Mouse (Mus musculus) ovary, postnatal 36 days (tissue): ENCODE data around the gene Chst15.

Experiments used
- DNase-seq: peaks from one replicate; pipeline ENCODE4 v3.0.0; 2022; ENCODE audit warnings: low spot score, mixed read lengths

Chst15 gene

DNA sequence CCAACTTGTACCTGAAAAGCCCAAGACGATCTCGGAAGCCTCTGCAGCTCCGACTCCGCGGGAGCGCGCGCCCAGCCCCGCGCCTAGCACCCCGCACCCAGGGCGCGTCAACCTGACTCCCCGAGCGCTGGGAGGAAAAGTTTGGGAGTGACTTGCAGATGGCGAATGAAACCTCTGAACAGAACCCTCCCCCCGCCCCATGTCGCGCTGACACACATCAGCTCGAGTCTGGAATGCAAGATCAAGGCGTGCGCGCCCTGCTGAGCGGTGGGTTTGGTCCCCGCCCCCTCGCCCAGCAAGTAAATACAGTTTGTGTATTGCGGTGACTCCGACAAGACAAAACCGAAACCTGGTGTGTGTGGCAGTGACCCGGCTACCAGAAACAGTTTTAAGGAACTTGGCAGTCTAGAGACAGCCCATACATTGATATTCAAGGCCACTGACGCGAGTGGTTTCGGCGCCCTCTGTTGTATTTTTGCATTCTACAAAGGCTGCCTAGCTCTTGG is at the start of gene Chst15:
Gene Chst15 (minus strand): TSS at position 193 of the 506 bp plus-strand sequence.
- peak; percentile 48 for DNase-seq

DNA sequence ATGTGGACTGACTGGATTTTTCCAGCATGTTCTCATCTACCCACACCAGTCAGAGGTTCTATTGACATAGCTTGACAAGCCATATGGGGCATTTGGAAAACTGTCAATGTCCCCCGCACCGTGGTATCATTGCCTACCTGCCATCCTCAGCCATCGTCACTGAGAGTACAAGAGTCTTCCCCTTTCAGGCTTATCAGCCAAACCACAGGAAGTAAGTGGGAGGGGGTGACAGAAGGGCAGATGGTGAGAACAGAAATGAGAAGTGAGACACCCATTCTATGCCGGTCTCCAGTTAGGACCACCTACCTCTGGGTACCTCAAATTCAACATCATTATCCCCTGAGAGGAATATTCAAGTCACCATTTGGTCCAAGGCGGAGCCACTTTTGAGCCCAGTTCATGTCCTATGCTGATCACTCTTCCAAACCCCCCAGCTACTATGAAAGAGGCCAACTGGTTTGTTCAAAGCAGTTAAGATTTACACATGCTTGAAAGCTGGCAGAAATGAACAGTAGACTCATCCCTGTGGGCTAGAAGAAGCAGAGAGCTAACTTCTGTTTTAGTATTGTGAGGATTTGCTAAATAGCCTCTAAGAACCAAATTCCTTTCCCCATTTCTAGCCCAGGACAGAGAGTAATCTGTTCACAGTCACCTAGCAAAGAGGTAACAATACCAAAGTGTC is 48.8 kb upstream of the Chst15 start:
- no peak for DNase-seq

DNA sequence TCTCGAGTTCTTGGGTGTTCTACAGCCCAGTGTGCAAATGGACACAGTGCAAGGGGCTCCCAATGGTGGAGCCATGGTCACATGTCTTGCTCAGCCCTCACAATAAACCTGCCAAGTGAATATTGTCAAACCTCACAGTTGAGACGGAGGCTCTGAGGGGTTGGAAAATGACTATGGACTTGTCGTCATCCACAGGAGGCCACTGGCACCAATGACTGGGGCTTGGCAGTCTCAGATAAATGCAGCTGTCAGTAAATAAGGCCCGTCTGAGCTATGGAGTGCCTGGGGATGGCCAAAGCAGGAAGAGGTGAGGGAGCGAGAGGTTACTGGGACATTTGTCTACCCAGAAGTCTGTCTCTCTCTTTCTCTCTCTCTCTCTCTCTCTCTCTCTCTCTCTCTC is 48.1 kb upstream of the Chst15 start:
- DNase-seq, result no peak

DNA sequence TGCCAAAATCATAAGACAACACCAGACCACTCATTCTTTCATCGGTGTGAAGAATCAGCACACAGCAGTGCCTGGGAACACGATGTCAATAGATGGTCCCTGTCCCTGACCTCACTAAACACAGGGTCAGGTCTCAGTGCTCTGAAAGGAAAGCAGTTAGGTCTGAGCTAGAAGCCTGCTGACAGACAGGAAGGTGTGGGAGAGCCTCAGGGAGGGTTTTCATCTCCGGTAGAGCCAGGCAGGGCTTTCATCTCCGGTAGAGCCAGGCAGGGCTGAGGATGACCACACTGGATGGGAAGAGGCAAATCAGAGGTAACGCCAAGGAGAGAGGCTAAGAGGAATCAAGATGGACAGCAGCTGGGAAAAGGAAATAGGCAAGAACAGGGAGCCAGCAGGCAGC is 47.5 kb upstream of the Chst15 start:
- no peak for DNase-seq

DNA sequence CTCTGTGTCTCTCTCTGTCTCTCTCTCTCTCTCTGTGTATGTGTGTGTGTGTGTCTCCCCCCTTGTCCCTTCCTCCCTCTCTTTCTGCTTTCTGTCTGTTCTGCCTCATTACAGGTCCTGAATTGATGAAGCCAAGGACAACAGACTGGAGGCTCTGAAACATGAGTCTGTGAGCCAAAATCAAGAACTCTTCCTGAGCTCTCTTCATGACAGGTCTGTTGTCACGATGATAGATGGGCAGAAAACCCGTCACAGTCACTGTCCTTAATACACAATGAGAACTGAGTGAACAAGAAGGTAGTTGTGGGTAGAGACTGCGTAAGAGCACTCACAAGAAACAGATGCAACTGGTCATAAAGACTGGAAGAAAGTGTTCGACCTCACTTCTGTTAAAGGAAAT is 43.3 kb upstream of the Chst15 start:
- DNase-seq, result no peak

DNA sequence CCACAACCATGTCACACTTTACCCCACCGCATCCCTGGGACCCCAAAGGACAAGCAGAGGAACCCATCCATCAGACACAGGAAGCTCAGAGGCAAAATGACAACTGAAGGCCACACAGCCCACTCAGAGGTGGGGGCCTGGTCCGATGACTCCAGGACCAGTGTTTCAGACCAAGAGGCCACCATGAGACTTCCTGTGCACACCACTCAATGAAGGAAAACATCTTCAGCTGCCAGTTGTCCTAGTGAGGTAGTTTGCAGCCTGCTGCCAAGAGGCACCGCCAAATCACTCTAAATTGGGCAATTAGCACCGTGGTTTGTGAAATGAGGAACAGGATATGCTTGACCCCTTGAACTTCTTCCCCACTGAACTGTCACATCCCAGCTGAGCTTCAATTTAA is 41.7 kb upstream of the Chst15 start:
- peak; percentile 9 for DNase-seq

DNA sequence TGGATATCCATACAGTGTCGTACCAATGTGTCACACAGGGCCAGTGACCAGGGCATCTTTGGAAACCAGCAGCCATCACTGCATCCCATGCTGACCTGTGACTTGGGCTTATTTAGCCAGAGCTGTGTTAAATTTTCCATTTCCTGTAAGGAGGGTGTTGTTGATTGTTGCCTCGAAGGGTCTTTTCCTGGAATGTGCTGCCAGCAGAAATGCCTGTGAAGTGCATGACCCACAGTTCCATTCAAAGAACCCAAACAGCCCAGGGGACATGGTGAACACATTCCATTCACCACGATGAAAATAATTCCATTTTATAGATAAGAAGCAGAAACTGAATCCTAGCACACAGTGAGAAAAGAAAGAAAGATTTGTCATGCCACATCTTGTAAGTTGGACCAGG is 41.2 kb upstream of the Chst15 start:
- DNase-seq, result no peak

DNA sequence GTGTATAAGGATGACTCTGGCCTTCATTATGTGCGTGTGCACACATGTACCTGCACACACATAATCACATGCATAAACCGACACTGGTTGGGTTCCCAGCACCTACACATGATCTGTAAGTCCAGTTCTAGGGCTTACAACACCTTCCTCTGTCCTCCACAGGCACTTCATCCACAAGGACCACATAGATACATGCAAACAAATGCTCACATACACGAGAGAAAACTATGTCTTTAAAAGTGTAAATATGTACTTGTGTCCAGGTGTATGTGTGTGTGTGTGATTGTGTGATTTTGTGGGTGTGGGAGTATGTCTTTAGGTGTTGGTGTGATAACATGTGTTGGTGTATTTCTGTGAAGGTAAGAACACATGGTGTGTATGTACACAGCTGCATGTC is 40.8 kb upstream of the Chst15 start:
- no peak for DNase-seq

DNA sequence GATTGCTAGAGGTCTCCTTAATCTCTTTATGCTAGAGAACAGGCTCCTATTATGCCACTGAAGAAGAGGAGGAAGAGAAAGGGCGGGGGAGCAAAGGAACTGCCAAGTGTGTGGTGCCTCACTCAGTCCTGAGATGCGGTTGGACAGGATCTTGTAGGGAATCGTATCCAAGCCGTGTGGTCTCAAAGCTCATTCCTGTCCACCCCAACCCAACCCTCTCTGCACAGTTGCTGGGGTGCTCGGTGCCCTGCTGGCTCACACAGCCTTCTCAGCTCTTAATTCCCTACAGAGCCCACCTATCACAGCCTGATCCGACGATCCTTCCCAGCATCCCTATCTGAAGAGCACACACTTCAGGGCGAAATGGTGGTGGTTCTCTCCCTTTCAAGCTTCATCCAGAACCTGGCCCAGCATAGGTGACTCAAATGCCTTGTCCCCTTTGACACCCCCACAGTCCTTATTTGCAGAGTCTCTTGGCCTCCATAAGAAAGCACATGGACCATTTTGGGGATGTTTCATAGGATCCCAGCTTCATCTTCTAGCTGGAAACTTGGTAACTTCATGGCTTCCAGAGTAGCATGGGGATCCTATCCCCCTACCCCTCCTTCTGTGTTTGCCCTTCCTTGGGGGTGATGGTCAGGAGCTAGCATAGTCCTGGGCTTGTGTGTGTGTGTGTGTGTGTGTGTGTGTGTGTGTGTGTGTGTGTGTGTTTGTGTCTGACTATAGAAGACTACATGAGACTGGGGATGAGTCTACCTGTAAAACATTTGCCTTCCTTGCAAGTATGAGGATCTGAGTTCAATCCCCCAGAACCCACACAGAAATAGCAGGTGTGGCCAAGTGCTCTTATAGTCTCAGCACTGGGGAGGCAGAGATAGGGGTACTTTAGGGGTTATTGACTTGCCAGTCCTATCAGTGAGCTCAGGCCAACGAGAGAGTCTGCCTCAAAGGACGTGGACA is 40.1 kb upstream of the Chst15 start:
- no peak for DNase-seq

DNA sequence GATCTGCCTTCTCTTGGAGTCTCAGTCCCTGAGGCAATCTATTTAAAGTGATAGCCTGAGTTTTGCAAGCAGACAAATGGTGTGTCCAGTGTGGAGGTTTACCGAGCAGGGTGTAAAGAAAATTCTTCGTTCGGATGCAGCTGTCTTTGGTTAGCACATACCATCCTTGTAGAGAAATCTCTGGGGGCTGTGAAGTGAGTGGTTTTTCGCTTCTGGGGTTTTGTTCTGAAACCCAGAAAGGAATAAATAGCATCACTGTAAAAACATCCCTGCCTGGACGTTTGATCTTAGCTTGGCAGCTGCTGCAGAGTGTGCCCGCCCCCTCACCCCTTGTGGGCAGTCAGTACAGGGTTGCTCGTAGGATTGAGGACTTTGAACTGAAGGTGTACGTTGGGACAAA is 39.2 kb upstream of the Chst15 start:
- no peak for DNase-seq

DNA sequence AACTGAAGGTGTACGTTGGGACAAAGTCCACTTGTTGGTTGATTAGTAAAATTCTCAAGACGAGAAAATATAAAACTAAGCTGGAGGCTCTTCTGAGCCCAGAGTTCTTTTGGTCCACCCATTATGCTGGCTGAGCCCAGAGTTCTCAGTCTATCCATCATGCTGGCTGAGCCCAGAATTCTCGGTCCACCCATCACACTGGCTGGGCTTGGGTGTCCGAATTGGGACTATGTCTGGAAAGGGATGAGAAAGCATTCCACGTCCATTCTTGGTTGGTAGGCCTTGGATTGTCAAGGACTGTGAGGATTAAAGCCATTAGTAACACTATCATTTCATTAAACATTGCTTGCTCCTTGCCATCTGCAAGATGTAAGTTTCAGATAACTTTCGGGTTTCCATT is 38.7 kb upstream of the Chst15 start:
- DNase-seq, result no peak

DNA sequence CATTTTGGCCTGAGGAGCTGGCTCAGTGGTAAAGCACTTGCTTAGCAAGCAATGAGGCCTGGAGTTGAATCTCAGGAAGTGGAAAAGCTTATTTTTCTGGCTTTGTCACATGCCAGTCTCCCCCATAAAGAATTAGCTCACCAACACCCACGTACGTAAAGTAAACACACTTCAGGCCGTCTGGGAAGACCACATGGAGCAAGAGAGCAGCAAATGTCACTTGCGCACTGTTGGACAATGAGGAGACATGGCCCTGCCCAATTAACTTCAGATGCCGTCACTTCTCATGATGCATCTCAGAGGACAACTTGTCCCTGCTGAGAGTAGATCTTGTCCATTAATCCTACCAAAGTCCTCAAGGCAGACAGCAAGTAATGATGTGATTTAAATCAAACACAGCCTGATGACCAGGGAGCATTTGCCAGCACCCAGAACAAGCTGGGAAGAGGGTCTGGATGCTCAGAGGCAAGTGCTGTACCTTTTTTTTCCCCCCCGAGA is 32.1 kb upstream of the Chst15 start:
- DNase-seq, result no peak

DNA sequence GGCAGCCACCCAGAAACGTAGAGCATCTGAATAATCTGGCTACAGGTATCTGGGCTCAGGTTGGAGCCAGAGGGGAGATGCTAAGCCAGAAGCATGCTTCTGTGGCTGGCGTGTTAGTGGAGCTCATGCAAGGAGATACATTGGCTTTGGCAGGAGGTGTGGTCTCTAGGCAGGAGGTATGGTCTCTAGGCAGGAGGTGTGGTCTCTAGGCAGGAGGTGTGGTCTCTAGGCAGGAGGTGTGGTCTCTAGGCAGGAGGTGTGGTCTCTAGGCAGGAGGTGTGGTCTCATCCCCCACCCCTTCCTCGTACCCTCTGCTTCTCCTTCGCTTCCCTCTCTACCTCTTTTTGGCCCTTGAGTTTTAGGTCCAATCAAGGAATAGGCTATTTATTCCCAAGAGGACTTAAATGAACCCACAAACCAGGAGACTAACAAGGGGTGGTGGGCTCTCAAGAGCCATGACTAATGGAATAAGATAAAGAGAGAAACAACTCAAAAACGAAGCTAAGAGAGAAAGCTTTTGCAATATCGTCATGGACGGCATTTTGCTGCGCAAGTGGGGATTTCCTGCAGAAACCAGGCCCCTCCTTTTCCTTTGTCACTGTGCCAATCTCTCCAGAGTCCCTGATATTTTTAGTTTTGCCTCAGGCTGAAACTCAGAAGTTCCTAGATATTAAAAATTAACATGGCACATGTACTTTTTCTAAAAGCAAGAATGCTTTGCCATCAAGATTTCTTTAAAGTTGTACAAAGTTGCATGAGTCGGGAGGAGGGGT is 30.4 kb upstream of the Chst15 start:
- no peak for DNase-seq

DNA sequence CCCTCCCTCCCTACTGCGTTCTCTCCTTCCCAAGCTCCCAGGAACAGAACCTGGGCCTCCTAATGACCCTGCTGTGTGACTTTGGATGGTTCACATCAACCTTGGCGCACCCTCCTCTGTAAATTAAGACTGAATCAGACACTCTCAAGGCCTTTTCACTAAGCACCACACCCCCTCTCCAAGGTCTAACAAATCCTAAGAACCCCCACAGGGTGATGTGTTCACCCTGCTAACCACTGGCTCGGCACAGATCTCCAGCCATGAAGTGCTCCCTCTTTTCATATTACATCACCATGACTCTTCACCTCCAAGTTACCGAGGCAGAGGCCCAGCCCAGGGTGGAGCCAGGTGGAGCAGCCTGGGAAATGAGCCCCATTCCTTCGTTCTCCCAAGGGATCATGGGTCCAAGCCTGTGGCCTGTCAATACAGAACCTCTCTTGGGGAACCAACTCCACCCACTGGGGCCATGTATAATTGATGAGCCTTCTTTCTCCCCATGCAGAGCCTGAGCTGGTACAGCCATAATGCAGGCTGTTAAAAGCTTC is 28.6 kb upstream of the Chst15 start:
- no peak for DNase-seq

DNA sequence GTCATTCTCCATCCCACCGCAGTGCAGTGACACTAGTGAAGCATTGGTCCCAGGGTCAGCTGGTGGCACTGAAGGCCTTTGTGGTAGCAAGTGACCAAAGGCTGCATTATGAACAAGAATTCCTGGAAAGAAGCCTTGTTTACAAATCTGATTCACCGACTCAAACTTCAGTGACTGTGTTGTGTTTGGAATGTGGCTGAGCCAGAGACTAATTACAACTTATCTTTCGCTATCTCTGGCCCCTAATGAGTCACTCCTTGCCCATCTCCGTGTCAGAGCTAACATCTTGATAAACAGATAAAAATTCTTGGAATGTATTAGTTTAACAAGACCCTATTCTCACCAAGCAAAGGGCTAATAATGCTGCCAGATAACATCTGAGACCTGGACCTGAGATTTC is 27.6 kb upstream of the Chst15 start:
- DNase-seq, result no peak

DNA sequence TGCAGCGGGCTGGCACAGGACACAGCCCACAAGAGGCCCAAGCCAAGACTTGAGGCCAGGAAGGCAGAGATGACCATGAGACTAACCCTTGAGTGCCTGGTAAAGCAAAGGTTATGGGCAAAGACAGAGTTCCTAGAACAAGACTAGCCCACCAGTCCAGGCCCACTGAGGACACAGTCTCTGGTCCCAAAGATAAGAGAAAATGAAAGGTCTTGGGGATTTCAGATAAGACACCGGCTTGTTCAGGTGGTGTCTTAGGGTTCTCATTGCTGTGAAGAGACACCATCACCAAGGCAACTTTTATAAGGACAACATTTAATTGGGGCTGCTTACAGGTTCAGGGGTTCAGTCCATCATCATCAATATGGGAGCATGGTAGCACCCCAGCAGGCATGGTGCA is 26.9 kb upstream of the Chst15 start:
- no peak for DNase-seq

DNA sequence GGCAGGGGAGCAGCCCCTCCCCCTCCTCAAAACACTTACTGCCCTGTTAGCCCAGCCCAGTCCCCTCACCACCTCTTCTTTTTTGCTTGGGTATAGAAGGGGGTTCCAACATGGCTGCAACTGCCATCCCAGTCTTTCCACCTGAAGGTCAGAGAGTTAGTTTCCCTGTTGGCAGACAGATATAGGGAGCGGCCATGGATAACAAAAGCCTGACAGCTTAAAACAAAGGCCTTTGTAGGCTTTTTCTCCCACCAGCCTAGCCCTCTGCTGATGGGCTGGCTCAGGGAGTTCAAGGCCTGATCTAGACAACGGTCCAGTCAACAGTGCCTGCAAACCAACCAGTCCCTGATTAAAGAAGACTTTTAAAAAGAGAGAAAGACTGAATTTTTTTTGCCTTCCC is 26.1 kb upstream of the Chst15 start:
- no peak for DNase-seq

DNA sequence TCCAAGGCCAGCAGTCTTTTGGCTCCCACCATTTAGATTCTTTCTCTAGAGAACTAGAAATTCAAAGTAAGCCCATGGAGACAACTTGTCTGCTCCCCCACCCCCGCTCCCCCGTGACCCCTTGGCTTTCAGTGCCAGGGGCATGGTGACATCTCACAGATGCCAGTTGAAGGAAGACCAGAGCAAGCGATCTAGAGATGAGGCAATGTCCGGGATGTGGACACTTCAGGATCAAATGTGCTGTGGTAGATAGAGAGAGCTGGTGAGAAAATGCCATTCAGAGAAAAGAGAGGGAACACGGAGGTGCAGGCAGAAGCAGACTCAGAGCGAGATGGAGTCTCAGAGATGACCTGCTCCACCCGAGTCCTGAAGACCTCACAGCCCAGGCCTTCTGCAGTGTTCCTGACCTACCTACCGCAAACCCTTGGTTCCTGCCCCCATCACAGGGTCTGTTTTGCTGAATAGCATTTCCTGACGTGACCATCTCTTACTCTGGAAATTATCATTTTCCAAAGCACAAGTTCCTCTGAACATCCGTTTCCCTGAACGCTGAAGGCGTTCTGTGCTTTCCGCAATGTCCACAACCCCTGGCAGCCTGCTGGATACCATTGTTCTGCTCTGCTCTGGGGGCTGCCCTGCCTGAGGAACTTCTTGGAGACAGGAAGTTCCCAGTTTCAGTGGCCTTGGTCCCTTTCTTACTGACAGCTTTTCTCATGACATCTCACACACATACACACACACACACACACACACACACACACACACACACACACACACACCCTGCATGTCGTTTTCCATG is 22.2 kb upstream of the Chst15 start:
- DNase-seq, result no peak

DNA sequence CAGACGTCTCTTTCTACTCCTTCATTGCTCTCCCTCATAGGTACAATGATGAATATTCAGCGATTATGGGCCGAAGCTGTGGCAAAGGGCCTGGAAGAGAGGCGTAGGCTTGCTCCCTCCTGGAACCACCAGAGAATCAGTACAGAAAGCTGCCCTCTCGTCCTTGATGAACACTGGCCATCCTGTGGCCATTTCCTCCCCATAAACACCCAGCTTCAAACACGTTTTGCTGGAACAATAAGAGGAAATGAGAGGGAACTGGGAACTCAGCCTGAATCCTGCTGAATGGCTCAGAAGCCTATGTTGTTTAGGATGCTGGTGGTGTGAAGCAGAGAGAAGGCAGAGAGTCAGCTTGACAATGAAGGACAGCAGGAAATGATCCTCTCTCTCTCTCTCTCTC is 21.3 kb upstream of the Chst15 start:
- no peak for DNase-seq

DNA sequence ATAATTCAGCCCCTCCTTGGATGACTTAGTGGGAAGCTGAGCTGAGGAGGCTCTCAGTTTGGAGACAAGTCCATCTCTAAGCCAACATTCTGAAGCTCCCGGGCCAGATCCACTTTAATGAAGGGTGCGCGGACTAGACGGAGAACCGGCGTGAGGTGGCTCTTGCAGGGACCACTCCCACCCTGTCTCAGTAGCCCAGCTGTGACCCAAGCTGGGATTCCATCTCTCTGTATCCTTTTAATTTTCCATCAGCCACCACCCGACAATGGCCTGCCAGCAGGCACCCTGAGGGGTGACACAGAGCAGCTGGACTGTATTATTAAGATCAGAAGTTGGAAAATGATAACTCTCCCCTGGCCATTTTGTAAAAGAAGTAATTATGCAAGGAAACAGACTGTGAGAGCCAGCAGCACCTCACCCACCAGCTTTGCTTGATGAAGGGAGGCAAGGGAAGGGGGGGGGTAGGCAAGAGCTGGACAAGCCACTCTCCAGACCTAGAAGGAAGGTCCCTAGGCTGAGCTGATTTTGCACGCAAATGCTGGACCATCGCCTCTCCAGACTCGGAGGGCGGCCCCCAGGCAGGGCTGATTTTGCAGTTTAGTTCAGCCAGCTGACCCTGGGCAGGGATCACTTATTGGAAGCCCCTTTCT is 20.4 kb upstream of the Chst15 start:
- no peak for DNase-seq

DNA sequence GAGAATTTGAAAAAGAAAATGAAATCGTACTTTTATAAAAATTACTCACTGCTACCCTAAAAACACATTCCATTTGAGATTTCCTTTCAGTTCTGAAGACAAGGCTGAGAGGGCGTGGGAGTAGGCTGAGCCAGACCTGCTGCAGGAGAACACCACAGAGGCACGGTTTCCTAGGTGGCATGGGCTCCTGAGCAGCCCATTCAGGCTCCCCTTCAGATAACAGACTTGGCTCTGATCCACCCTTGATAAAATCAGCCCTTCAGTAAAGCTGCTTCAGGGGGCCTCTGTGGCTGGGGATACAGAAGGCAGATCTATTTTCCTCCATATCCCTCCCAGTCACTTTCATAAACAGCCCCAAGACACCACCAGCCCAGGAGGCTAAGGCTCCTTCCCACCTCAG is 19.8 kb upstream of the Chst15 start:
- no peak for DNase-seq
